18 mouse cellular contexts compared by ENCODE assay signal in the genomic region with DNA sequence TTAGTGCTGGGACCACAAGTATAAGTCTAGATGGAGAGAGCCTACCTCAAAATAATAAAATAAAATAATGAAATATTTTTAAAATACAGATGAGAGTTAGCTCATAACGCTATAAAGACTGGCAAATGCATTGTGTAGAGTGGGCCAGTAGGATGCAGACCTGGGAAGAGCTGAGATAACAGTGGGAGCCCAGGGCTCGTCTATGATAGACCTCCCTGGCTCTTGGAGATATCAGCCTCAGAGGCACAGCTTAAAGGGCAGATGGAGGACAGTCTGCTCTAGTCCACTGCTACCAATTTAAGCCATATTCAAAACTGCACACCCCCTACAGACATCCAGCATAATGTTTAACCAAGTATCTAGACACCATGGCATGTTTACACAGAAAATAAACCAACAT. TPM values are rescaled to one million over a fixed set of nuclear protein-coding genes. Genes with fewer than 3 reads are reported as not detected.
A peak's percentile ranks its signal among the peaks of the same experiment; 100 is the strongest.
DNase-seq lines count a peak whose midpoint lies in the region; ATAC-seq lines count a peak whose summit lies in the region.
"Had no signal": no experiment of that assay in that cellular context is flagged by ENCODE, and none has a peak within 500 bp of the region (broad histone marks: within the 10 kb centered on the region; RNA-seq: fewer than 3 reads in every experiment).

No protein-coding gene starts in this region.

- no peak overlapping the region for H3K4me2 ChIP-seq in midbrain, embryonic 14.5 days (ENCODE audit: low read length)
- H3K4me2 ChIP-seq in midbrain, embryonic 15.5 days = no peak overlapping the region
- no peak overlapping the region for H3K4me2 ChIP-seq in liver, embryonic 16.5 days (ENCODE audit: low read depth, low read length)
- H3K4me2 ChIP-seq: embryonic facial prominence, embryonic 13.5 days; forebrain, embryonic 12.5 days; heart, embryonic 13.5 days had no signal

- no peak overlapping the region for H3K4me3 ChIP-seq in midbrain, embryonic 14.5 days (replicated peaks; ENCODE audit: low read depth, low read length)
- no peak overlapping the region for H3K4me3 ChIP-seq in midbrain, embryonic 15.5 days
- no peak overlapping the region for H3K4me3 ChIP-seq in liver, embryonic 16.5 days (ENCODE audit: low read depth, low read length)
- H3K4me3 ChIP-seq: embryonic facial prominence, embryonic 13.5 days; forebrain, embryonic 12.5 days; gastrocnemius, adult 2 months; heart, embryonic 13.5 days had no signal

- 73% methylated on average over 2 of the region's 2 CpGs for WGBS in midbrain, embryonic 14.5 days
- 70% methylated on average over 2 of the region's 2 CpGs for WGBS in midbrain, embryonic 15.5 days
- 23% methylated on average over 2 of the region's 2 CpGs for WGBS in liver, embryonic 16.5 days (ENCODE audit: insufficient replicate concordance)

- no peaks in the 10 kb centered on the region for H3K36me3 ChIP-seq in midbrain, embryonic 14.5 days (ENCODE audit: control insufficient read depth, insufficient read depth, low read length)
- H3K36me3 ChIP-seq in midbrain, embryonic 15.5 days (replicated peaks) = no peaks in the 10 kb centered on the region
- no peaks in the 10 kb centered on the region for H3K36me3 ChIP-seq in liver, embryonic 16.5 days (ENCODE audit: control insufficient read depth, insufficient read depth)
- H3K36me3 ChIP-seq: embryonic facial prominence, embryonic 13.5 days; forebrain, embryonic 12.5 days; heart, embryonic 13.5 days had no signal

- peak; percentile 19 for DNase-seq in kidney, adult 9 months
- DNase-seq in kidney, adult 8-10 months = no peak
- no peak for DNase-seq in midbrain, embryonic 14.5 days
- no peak for DNase-seq in right cerebral cortex, adult 18-20 months
- DNase-seq: adrenal gland, adult 2 months; adrenal gland, postnatal 25 days; cerebellum, adult 18-20 months; cerebellum, adult 9-11 months; cerebellum, postnatal 36 days; gastrocnemius, adult 2 months; gastrocnemius, postnatal 25 days; heart, postnatal 36 days had no signal

- no peak overlapping the region for H3K9ac ChIP-seq in midbrain, embryonic 14.5 days (replicated peaks; ENCODE audit: low read length)
- H3K9ac ChIP-seq in midbrain, embryonic 15.5 days = no peak overlapping the region
- H3K9ac ChIP-seq in liver, embryonic 16.5 days (ENCODE audit: low read depth, low read length) = no peak overlapping the region
- H3K9ac ChIP-seq: embryonic facial prominence, embryonic 13.5 days; forebrain, embryonic 12.5 days; heart, embryonic 13.5 days had no signal

- H3K27ac ChIP-seq in midbrain, embryonic 14.5 days (replicated peaks; ENCODE audit: low read depth, low read length) = 0 out of 2 replicates have a peak overlapping the region, but pooled peaks have one; percentile 8
- no peak overlapping the region for H3K27ac ChIP-seq in midbrain, embryonic 15.5 days
- H3K27ac ChIP-seq in liver, embryonic 16.5 days (ENCODE audit: low read length) = no peak overlapping the region
- H3K27ac ChIP-seq: embryonic facial prominence, embryonic 13.5 days; forebrain, embryonic 12.5 days; gastrocnemius, adult 2 months; heart, embryonic 13.5 days had no signal

- no peaks in the 10 kb centered on the region for H3K4me1 ChIP-seq in midbrain, embryonic 14.5 days (ENCODE audit: control insufficient read depth, insufficient read depth, low read length)
- H3K4me1 ChIP-seq in midbrain, embryonic 15.5 days = 0 out of 2 replicates have a peak, but pooled peaks cover 8% of the 10 kb centered on the region
- no peaks in the 10 kb centered on the region; the same call in 1 of the 2 replicates for H3K4me1 ChIP-seq in liver, embryonic 16.5 days (ENCODE audit: control insufficient read depth, low read depth, low read length)
- H3K4me1 ChIP-seq: embryonic facial prominence, embryonic 13.5 days; forebrain, embryonic 12.5 days had no signal

- no peaks in the 10 kb centered on the region for H3K9me3 ChIP-seq in midbrain, embryonic 14.5 days (ENCODE audit: control insufficient read depth, low read length)
- no peaks in the 10 kb centered on the region for H3K9me3 ChIP-seq in midbrain, embryonic 15.5 days
- no peaks in the 10 kb centered on the region for H3K9me3 ChIP-seq in liver, embryonic 16.5 days (replicated peaks; ENCODE audit: control insufficient read depth, low read length)
- H3K9me3 ChIP-seq: embryonic facial prominence, embryonic 13.5 days; forebrain, embryonic 12.5 days; heart, embryonic 13.5 days had no signal

- ATAC-seq in midbrain, embryonic 14.5 days (ENCODE audit: low FRiP score, low TSS enrichment) = no peak
- no peak for ATAC-seq in midbrain, embryonic 15.5 days (replicated peaks)
- ATAC-seq in liver, embryonic 16.5 days (ENCODE audit: low read depth) = 0 out of 2 replicates have a peak, but pooled peaks have one; percentile 21
- no peak for ATAC-seq in megakaryocyte, adult 5-6 weeks (ENCODE audit: poor library complexity, severe bottlenecking)

- H3K27me3 ChIP-seq in midbrain, embryonic 14.5 days (ENCODE audit: control insufficient read depth, insufficient read depth, low read length) = no peaks in the 10 kb centered on the region
- H3K27me3 ChIP-seq in midbrain, embryonic 15.5 days (replicated peaks) = no peaks in the 10 kb centered on the region
- no peaks in the 10 kb centered on the region for H3K27me3 ChIP-seq in liver, embryonic 16.5 days (ENCODE audit: control insufficient read depth, insufficient read depth, low read depth, low read length)
- H3K27me3 ChIP-seq: embryonic facial prominence, embryonic 13.5 days; forebrain, embryonic 12.5 days; heart, embryonic 13.5 days had no signal

RNA-seq across cellular contexts. Expression of gene Dap, which starts 56.6 kb away (rescaled TPM):
- polyA plus RNA-seq in midbrain, embryonic 14.5 days (2014; fragmentation: Nextera tagmentation; extraction: Ambion mirVana) = 21.3 and 27.4 TPM in 2 replicates
- polyA plus RNA-seq in midbrain, embryonic 15.5 days (2015; fragmentation: Nextera tagmentation; extraction: Ambion mirVana) = 22.8 and 24.8 TPM in 2 replicates
- 48.4 and 54.2 TPM in 2 replicates for polyA plus RNA-seq in liver, embryonic 16.5 days (2015; fragmentation: Nextera tagmentation; extraction: Ambion mirVana)
- total RNA-seq in megakaryocyte, adult 5-6 weeks (2015) = 91.4 and 97.3 TPM in 2 replicates
- total RNA-seq in megakaryocyte, adult 5-6 weeks (2017) = 63.1 and 66.6 TPM in 2 replicates
